Mouse (Mus musculus): ENCODE measurements around the gene Stx3. TPM values are rescaled to one million over a fixed set of nuclear protein-coding genes. Genes with fewer than 3 reads are reported as not detected.

Gene Stx3
- polyA plus RNA-seq, 1 experiment from 2014 or later, result 4.9 TPM

GRCm38 (mm10) chr19:11766413-11766812, 52.8 kb downstream of the Stx3 start:
- no peak overlapping the region for H3K27ac ChIP-seq
- H3K4me2 ChIP-seq (replicated peaks), result no peak overlapping the region
- WGBS, result 72% methylated on average over 4 of the region's 4 CpGs
- no peak overlapping the region for H3K4me3 ChIP-seq
- no peaks in the 10 kb centered on the region for H3K9me3 ChIP-seq
- H3K27me3 ChIP-seq (replicated peaks), result no peaks in the 10 kb centered on the region
- no peak overlapping the region for H3K9ac ChIP-seq
- ATAC-seq (ENCODE audit: low FRiP score, low read depth), result no peak
- H3K4me1 ChIP-seq, result peaks cover 8% of the 10 kb centered on the region
- H3K36me3 ChIP-seq, result no peaks in the 10 kb centered on the region

GRCm38 (mm10) chr19:11765059-11765458, 54.1 kb downstream of the Stx3 start:
- H3K9ac ChIP-seq, result no peak overlapping the region
- no peaks in the 10 kb centered on the region for H3K9me3 ChIP-seq
- H3K4me3 ChIP-seq, result no peak overlapping the region
- no peak overlapping the region for H3K4me2 ChIP-seq (replicated peaks)
- no peaks in the 10 kb centered on the region for H3K27me3 ChIP-seq (replicated peaks)
- ATAC-seq (ENCODE audit: low FRiP score, low read depth), result no peak
- no peaks in the 10 kb centered on the region for H3K4me1 ChIP-seq
- no peak overlapping the region for H3K27ac ChIP-seq
- no peaks in the 10 kb centered on the region for H3K36me3 ChIP-seq
- 87% methylated on average over 3 of the region's 3 CpGs for WGBS

DNA sequence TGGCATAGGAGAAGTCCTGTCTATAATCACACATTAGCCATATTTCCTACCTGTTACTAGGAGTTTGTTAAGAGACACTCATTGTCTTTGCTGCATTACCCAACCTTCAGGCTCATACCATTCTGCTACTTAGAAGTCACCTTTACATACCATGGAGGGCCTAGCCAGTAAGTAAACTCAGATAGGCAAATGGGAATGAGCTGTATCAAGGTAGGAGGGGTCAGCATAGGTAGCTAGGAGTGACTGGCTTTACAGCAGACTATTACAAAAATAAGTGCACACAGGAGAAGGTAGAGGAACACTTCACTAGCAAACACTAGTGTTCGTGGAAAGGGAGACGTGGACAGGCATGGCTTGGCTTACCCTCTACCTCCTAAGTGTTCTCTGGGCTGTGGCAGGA, 71.9 kb downstream of the Stx3 start, which contains the start of gene Gif:
Gene Gif (plus strand): TSS at position 257 of the 400 bp plus-strand sequence.
- Histone ChIP-seq H3K27ac (no peak within 1 kb of the TSS), H3K4me3 (no peak within 1 kb of the TSS), H3K9ac (no peak within 1 kb of the TSS), H3K27me3 (replicated peaks) (no peaks in the 10 kb centered on the region), H3K4me1 (no peaks in the 10 kb centered on the region), H3K9me3 (no peaks in the 10 kb centered on the region), H3K36me3 (no peaks in the 10 kb centered on the region), H3K4me2 (replicated peaks) (no peak within 1 kb of the TSS)
- ATAC-seq (ENCODE audit: low FRiP score, low read depth), result no peak
- 82% methylated on average over 2 of the region's 2 CpGs for WGBS

DNA sequence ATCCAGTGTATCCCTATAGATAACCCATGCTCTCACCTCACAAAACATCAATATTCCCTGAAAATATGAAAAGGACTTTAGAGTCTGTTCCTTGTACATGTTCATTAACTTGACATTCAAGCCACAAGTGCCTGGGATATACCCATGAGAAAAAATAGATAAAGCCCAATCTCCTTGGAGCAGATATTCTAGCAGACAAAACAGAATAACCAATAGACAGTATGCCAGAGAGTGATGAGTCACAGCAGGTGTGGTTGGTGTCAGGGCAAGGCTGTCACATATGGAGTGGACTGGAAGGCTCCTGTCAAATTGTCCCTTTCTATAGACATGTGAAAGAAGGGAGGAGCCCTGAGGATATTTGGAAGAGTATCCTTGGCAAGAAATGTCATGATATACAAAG, 73.5 kb downstream of the Stx3 start:
- H3K27me3 ChIP-seq (replicated peaks), result no peaks in the 10 kb centered on the region
- H3K27ac ChIP-seq, result no peak overlapping the region
- no peaks in the 10 kb centered on the region for H3K4me1 ChIP-seq
- ATAC-seq (ENCODE audit: low FRiP score, low read depth), result no peak
- no peak overlapping the region for H3K4me2 ChIP-seq (replicated peaks)
- no peak overlapping the region for H3K4me3 ChIP-seq
- H3K9me3 ChIP-seq, result no peaks in the 10 kb centered on the region
- H3K36me3 ChIP-seq, result no peaks in the 10 kb centered on the region
- no peak overlapping the region for H3K9ac ChIP-seq

DNA sequence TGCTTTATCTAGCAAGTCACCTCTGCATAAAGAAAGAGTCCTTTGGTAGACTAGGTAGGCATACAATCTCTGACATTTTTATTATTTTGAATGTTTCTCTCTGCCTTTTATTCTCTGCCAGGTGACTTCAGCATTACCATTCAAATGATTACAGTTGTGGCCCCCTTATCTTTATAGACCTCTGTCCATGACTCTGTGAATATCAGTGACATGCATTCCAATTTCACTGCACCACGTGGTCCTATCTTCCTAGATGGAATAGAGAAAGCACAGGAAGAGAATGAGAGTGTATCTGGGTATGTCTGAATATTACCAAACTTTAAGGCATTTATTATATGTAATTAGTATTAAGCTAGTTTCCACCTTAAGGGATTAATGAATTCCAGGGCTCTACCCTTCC, 82.7 kb downstream of the Stx3 start:
- Histone ChIP-seq H3K4me1 (no peaks in the 10 kb centered on the region), H3K9ac (no peak overlapping the region), H3K9me3 (no peaks in the 10 kb centered on the region), H3K27me3 (replicated peaks) (no peaks in the 10 kb centered on the region), H3K4me2 (replicated peaks) (no peak overlapping the region), H3K4me3 (no peak overlapping the region), H3K27ac (no peak overlapping the region), H3K36me3 (no peaks in the 10 kb centered on the region)
- ATAC-seq (ENCODE audit: low FRiP score, low read depth), result no peak
- 57% methylated on average over 1 of the region's 1 CpGs for WGBS

- H3K27me3 ChIP-seq (replicated peaks), result no peaks in the 10 kb centered on the region
- no peak overlapping the region for H3K4me3 ChIP-seq
- ATAC-seq (ENCODE audit: low FRiP score, low read depth), result no peak
- H3K36me3 ChIP-seq, result no peaks in the 10 kb centered on the region
- H3K4me1 ChIP-seq, result no peaks in the 10 kb centered on the region
- H3K4me2 ChIP-seq (replicated peaks), result no peak overlapping the region
- WGBS, result 87% methylated on average over 1 of the region's 1 CpGs
- no peaks in the 10 kb centered on the region for H3K9me3 ChIP-seq
- no peak overlapping the region for H3K27ac ChIP-seq
- H3K9ac ChIP-seq, result no peak overlapping the region
These were observed 88.9 kb downstream of the Stx3 start for GRCm38 (mm10) chr19:11730278-11730677.

- Histone ChIP-seq H3K36me3 (no peaks in the 10 kb centered on the region), H3K9me3 (no peaks in the 10 kb centered on the region), H3K9ac (no peak overlapping the region), H3K4me2 (replicated peaks) (no peak overlapping the region), H3K27ac (no peak overlapping the region), H3K4me3 (no peak overlapping the region), H3K4me1 (no peaks in the 10 kb centered on the region), H3K27me3 (replicated peaks) (no peaks in the 10 kb centered on the region)
- ATAC-seq (ENCODE audit: low FRiP score, low read depth), result no peak
- 88% methylated on average over 5 of the region's 5 CpGs for WGBS
These were observed 91.9 kb downstream of the Stx3 start for GRCm38 (mm10) chr19:11727304-11727703.

- no peaks in the 10 kb centered on the region for H3K36me3 ChIP-seq
- no peaks in the 10 kb centered on the region for H3K27me3 ChIP-seq (replicated peaks)
- no peaks in the 10 kb centered on the region for H3K9me3 ChIP-seq
- H3K9ac ChIP-seq, result no peak overlapping the region
- no peak overlapping the region for H3K27ac ChIP-seq
- ATAC-seq (ENCODE audit: low FRiP score, low read depth), result no peak
- H3K4me1 ChIP-seq, result no peaks in the 10 kb centered on the region
- no peak overlapping the region for H3K4me3 ChIP-seq
- H3K4me2 ChIP-seq (replicated peaks), result no peak overlapping the region
- WGBS, result 89% methylated on average over 2 of the region's 2 CpGs
These were observed 93.3 kb downstream of the Stx3 start for GRCm38 (mm10) chr19:11725915-11726314.

Other genes starting within 250 kb of the Stx3 start
- gene Ms4a6d, start 214.6 kb downstream of the Stx3 start, polyA plus RNA-seq (2016; fragmentation: Nextera tagmentation; extraction: Ambion mirVana), result 2.0 and 2.4 TPM in 2 replicates
- 0.10 and 0.29 TPM in 2 replicates for gene Ms4a2, start 195.7 kb downstream of the Stx3 start, polyA plus RNA-seq (2016; fragmentation: Nextera tagmentation; extraction: Ambion mirVana)
- not detected in 2 replicates for gene Ms4a3, start 178.6 kb downstream of the Stx3 start, polyA plus RNA-seq (2016; fragmentation: Nextera tagmentation; extraction: Ambion mirVana)
- not detected in 2 replicates for gene Oosp2, start 158.8 kb downstream of the Stx3 start, polyA plus RNA-seq (2016; fragmentation: Nextera tagmentation; extraction: Ambion mirVana)
- gene Oosp1, start 128.3 kb downstream of the Stx3 start, polyA plus RNA-seq (2016; fragmentation: Nextera tagmentation; extraction: Ambion mirVana), result not detected in 2 replicates
- gene Oosp3, start 122.3 kb downstream of the Stx3 start, polyA plus RNA-seq (2016; fragmentation: Nextera tagmentation; extraction: Ambion mirVana), result not detected in 2 replicates
- gene Gif, start 71.8 kb downstream of the Stx3 start, polyA plus RNA-seq (2016; fragmentation: Nextera tagmentation; extraction: Ambion mirVana), result not detected in 2 replicates
- 42.3 and 44.1 TPM in 2 replicates for gene Mrpl16, start 49.0 kb downstream of the Stx3 start, polyA plus RNA-seq (2016; fragmentation: Nextera tagmentation; extraction: Ambion mirVana)
- gene Olfr1417, start 19.8 kb upstream of the Stx3 start, polyA plus RNA-seq (2016; fragmentation: Nextera tagmentation; extraction: Ambion mirVana), result not detected in 2 replicates
- not detected in 2 replicates for gene Olfr1418, start 41.7 kb upstream of the Stx3 start, polyA plus RNA-seq (2016; fragmentation: Nextera tagmentation; extraction: Ambion mirVana)
- gene Olfr1419, start 55.7 kb upstream of the Stx3 start, polyA plus RNA-seq (2016; fragmentation: Nextera tagmentation; extraction: Ambion mirVana), result not detected in 2 replicates
- not detected in 2 replicates for gene Olfr1420, start 67.2 kb upstream of the Stx3 start, polyA plus RNA-seq (2016; fragmentation: Nextera tagmentation; extraction: Ambion mirVana)
- gene Patl1, start 93.0 kb upstream of the Stx3 start, polyA plus RNA-seq (2016; fragmentation: Nextera tagmentation; extraction: Ambion mirVana), result 17.8 and 21.1 TPM in 2 replicates
- 5.1 TPM in 2 replicates for gene Osbp, start 146.5 kb upstream of the Stx3 start, polyA plus RNA-seq (2016; fragmentation: Nextera tagmentation; extraction: Ambion mirVana)
- not detected in 2 replicates for gene Olfr1423, start 221.9 kb upstream of the Stx3 start, polyA plus RNA-seq (2016; fragmentation: Nextera tagmentation; extraction: Ambion mirVana)
- not detected in 2 replicates for gene Olfr1424, start 243.3 kb upstream of the Stx3 start, polyA plus RNA-seq (2016; fragmentation: Nextera tagmentation; extraction: Ambion mirVana)